In genomic region chrX:105762847-105763527, GRCm38 (mm10) we compare ENCODE assay signal across 7 mouse cellular contexts. TPM values are rescaled to one million over a fixed set of nuclear protein-coding genes. Genes with fewer than 3 reads are reported as not detected.
DNase-seq lines count a peak whose midpoint lies in the region; ATAC-seq and TF ChIP-seq lines count a peak whose summit lies in the region.

No protein-coding gene starts in this region.

- H3K4me3 ChIP-seq in heart, embryonic 14.5 days (ENCODE audit: control insufficient read depth in 1 of 2, insufficient read depth in 1 of 2, low read depth in 1 of 2, low read length in 2 of 2) = peak overlapping the region; percentile 45 to 54
- H3K4me3 ChIP-seq in limb, embryonic 15.5 days = peak overlapping the region; percentile 46
- peak overlapping the region; percentile 65 for H3K4me3 ChIP-seq in small intestine, adult 2 months (ENCODE audit: low read depth, low read length)

- H3K36me3 ChIP-seq in heart, embryonic 14.5 days (ENCODE audit: control insufficient read depth, insufficient read depth, low read length) = no peaks in the 10 kb centered on the region
- H3K36me3 ChIP-seq in limb, embryonic 15.5 days = no peaks in the 10 kb centered on the region
- no peaks in the 10 kb centered on the region for H3K36me3 ChIP-seq in small intestine, adult 2 months (ENCODE audit: control insufficient read depth, insufficient read depth, low read length)

- peak; percentile 10; the same call in 1 of the 2 replicates for TF ChIP-seq CTCF in small intestine, adult 2 months (IDR thresholded peaks at IDR 0.05; ENCODE audit: extremely low read depth, insufficient read length, insufficient replicate concordance, low read depth, low read length)

- DNase-seq in right cerebral cortex, postnatal 14 days = peak; percentile 14
- DNase-seq in right cerebral cortex, adult 18-20 months = no peak
- DNase-seq in cerebellum, postnatal 36 days = peak; percentile 24 to 25
- DNase-seq in left cerebral cortex, postnatal 25 days (ENCODE audit: low spot score in 2 of 2) = no peak

- intact Hi-C loops in left cerebral cortex, postnatal 25 days (cut with DNase I) = no loop called here

- H3K27me3 ChIP-seq in heart, embryonic 14.5 days (ENCODE audit: control insufficient read depth, insufficient read depth, low read length) = peaks cover 22% of the 10 kb centered on the region
- H3K27me3 ChIP-seq in limb, embryonic 15.5 days = peaks cover 43% of the 10 kb centered on the region
- H3K27me3 ChIP-seq in small intestine, adult 2 months (ENCODE audit: control insufficient read depth, insufficient read depth, low read length) = peaks cover 14% of the 10 kb centered on the region

- no peak overlapping the region for H3K27ac ChIP-seq in heart, embryonic 14.5 days (replicated peaks in 1 of 2; ENCODE audit: control insufficient read depth in 1 of 2, insufficient read depth in 1 of 2, low read depth in 2 of 2, low read length in 2 of 2)
- peak overlapping the region; percentile 43; the same call in 1 of the 2 replicates for H3K27ac ChIP-seq in limb, embryonic 15.5 days
- H3K27ac ChIP-seq in small intestine, adult 2 months (ENCODE audit: insufficient read depth, low read depth, low read length) = no peak overlapping the region

- H3K4me1 ChIP-seq in heart, embryonic 14.5 days (ENCODE audit: control insufficient read depth in 2 of 2, insufficient read depth in 2 of 2, low read length in 2 of 2) = peaks cover 0 to 5% of the 10 kb centered on the region in 2 experiments; a peak in 2 of 4 replicates
- H3K4me1 ChIP-seq in limb, embryonic 15.5 days = peaks cover 21% of the 10 kb centered on the region; the same call in 1 of the 2 replicates
- H3K4me1 ChIP-seq in small intestine, adult 2 months (ENCODE audit: control insufficient read depth, insufficient read depth, insufficient read length, low read length) = peaks cover 5% of the 10 kb centered on the region; the same call in 1 of the 2 replicates

- TF ChIP-seq POLR2A in small intestine, adult 2 months (IDR thresholded peaks at IDR 0.05; ENCODE audit: low read depth, low read length) = no peak

- H3K9ac ChIP-seq in heart, embryonic 14.5 days (ENCODE audit: low read length) = peak overlapping the region; percentile 50; the same call in 1 of the 2 replicates
- no peak overlapping the region for H3K9ac ChIP-seq in limb, embryonic 15.5 days

- no peak for ATAC-seq in heart, embryonic 14.5 days (ENCODE audit: insufficient number of reproducible peaks, insufficient read depth, low FRiP score, low read depth)
- ATAC-seq in limb, embryonic 15.5 days (ENCODE audit: insufficient number of reproducible peaks, low FRiP score, low TSS enrichment, low read depth) = no peak

- 11% methylated on average over 23 of the region's 23 CpGs for WGBS in heart, embryonic 14.5 days
- 28% methylated on average over 23 of the region's 23 CpGs for WGBS in limb, embryonic 15.5 days
- 9% methylated on average over 23 of the region's 23 CpGs for WGBS in small intestine, adult 2 months

- H3K4me2 ChIP-seq in heart, embryonic 14.5 days (ENCODE audit: low read length) = peak overlapping the region; percentile 72
- peak overlapping the region; percentile 57 for H3K4me2 ChIP-seq in limb, embryonic 15.5 days

- no peaks in the 10 kb centered on the region for H3K9me3 ChIP-seq in heart, embryonic 14.5 days (ENCODE audit: control insufficient read depth, low read length)
- H3K9me3 ChIP-seq in limb, embryonic 15.5 days = no peaks in the 10 kb centered on the region

RNA-seq across cellular contexts. Expression of gene Fgf16, which starts 1.1 kb away (rescaled TPM):
- 0.12 and 0.16 TPM in 2 replicates for polyA plus RNA-seq in heart, embryonic 14.5 days (2014; fragmentation: Nextera tagmentation; extraction: Ambion mirVana)
- 1.4 and 1.8 TPM in 2 replicates for polyA plus RNA-seq in limb, embryonic 15.5 days (2015; fragmentation: Nextera tagmentation; extraction: Ambion mirVana)
- polyA plus RNA-seq in small intestine, adult 2 months (2012; rRNA removed) = 0.42 TPM in 1 of 2 replicates, not detected in the other
- total RNA-seq in left cerebral cortex, postnatal 25 days (2021) = under 1 TPM; 0.32 to 0.85 TPM

Comparison
In these comparisons a context has a peak if more than half of its experiments do, and no peak if none do; other contexts are left out.
1. DNase-seq: peak in right cerebral cortex, postnatal 14 days (single experiment) and cerebellum, postnatal 36 days (2 of 2); none in right cerebral cortex, adult 18-20 months (single experiment) and left cerebral cortex, postnatal 25 days (0 of 2).
2. Peak in every context shown above with its lines, with median percentiles within 50 percentile points of each other: H3K4me3 ChIP-seq.